Mouse (Mus musculus) activated CD4-positive, CD25-positive, alpha-beta regulatory T cell (primary cell): Measurements from ENCODE around the gene Dmbx1. TPM values are rescaled to one million over a fixed set of nuclear protein-coding genes. Genes with fewer than 3 reads are reported as not detected.

Source experiments
- polyA plus RNA-seq, 2 experiments: library from polyadenylated mRNA; unstranded; fragments of 100-300 nt; shearing (Covaris generic); gene quantifications; one replicate each; pipeline ENCODE4 v1.2.1; 2017

The Dmbx1 gene
- polyA plus RNA-seq = under 1 TPM; 0.02 to 0.05 TPM

GRCm38 (mm10) chr4:115939295-115940102 is at the start of gene Dmbx1:
TSS of gene Dmbx1 (minus strand) at chr4:115939926.

GRCm38 (mm10) chr4:115890553-115890952 is 49.2 kb downstream of the Dmbx1 start, which contains the start of gene 6430628N08Rik:
TSS of gene 6430628N08Rik (plus strand) at chr4:115890665.

GRCm38 (mm10) chr4:115884022-115884421 is 55.7 kb downstream of the Dmbx1 start, which contains the start of gene Kncn:
TSS of gene Kncn (plus strand) at chr4:115884400.

Other genes starting within 250 kb of the Dmbx1 start
- gene Efcab14, start 202.2 kb downstream of the Dmbx1 start, polyA plus RNA-seq = 10 to 100 TPM; 49.0 to 54.1 TPM
- under 1 TPM in 1 of 2 experiments, not detected in 1; 0.37 TPM for gene Tex38, start 158.9 kb downstream of the Dmbx1 start, polyA plus RNA-seq
- gene Atpaf1, start 155.1 kb downstream of the Dmbx1 start, polyA plus RNA-seq = 10 to 100 TPM; 30.4 to 31.9 TPM
- 10 to 100 TPM; 26.9 to 27.0 TPM for gene Mob3c, start 111.8 kb downstream of the Dmbx1 start, polyA plus RNA-seq
- gene Mknk1, start 100.7 kb downstream of the Dmbx1 start, polyA plus RNA-seq = 10 to 100 TPM; 40.0 to 48.2 TPM
- gene Kncn, start 55.5 kb downstream of the Dmbx1 start, polyA plus RNA-seq = under 1 TPM in 1 of 2 experiments, not detected in 1; 0.61 TPM
- gene 6430628N08Rik, start 49.3 kb downstream of the Dmbx1 start, polyA plus RNA-seq = under 1 TPM in 1 of 2 experiments, not detected in 1; 0.21 TPM
- 100 to 1,000 TPM; 122 to 138 TPM for gene Faah, start 78.0 kb upstream of the Dmbx1 start, polyA plus RNA-seq
- 10 to 100 TPM; 23.7 to 24.6 TPM for gene Nsun4, start 114.0 kb upstream of the Dmbx1 start, polyA plus RNA-seq
- 100 to 1,000 TPM; 487 to 596 TPM for gene Uqcrh, start 135.1 kb upstream of the Dmbx1 start, polyA plus RNA-seq
- gene Lrrc41, start 135.3 kb upstream of the Dmbx1 start, polyA plus RNA-seq = 10 to 100 TPM; 43.3 to 46.4 TPM
- 1 to 10 TPM; 6.1 to 8.3 TPM for gene Rad54l, start 183.8 kb upstream of the Dmbx1 start, polyA plus RNA-seq
- 10 to 100 TPM; 32.4 to 41.0 TPM for gene Pomgnt1, start 183.9 kb upstream of the Dmbx1 start, polyA plus RNA-seq
- gene Lurap1, start 211.4 kb upstream of the Dmbx1 start, polyA plus RNA-seq = under 1 TPM; 0.18 to 0.75 TPM
- not detected for gene Tspan1, start 227.7 kb upstream of the Dmbx1 start, polyA plus RNA-seq
- not detected for gene 1700042G07Rik, start 233.4 kb upstream of the Dmbx1 start, polyA plus RNA-seq
- gene Gm49337, start 233.5 kb upstream of the Dmbx1 start, polyA plus RNA-seq = not detected